Mouse (Mus musculus): Measurements from ENCODE around the gene Chd3. TPM values are rescaled to one million over a fixed set of nuclear protein-coding genes. Genes with fewer than 3 reads are reported as not detected.

Gene Chd3
- polyA plus RNA-seq, 1 experiment from 2014 or later: 83.7 TPM

DNA sequence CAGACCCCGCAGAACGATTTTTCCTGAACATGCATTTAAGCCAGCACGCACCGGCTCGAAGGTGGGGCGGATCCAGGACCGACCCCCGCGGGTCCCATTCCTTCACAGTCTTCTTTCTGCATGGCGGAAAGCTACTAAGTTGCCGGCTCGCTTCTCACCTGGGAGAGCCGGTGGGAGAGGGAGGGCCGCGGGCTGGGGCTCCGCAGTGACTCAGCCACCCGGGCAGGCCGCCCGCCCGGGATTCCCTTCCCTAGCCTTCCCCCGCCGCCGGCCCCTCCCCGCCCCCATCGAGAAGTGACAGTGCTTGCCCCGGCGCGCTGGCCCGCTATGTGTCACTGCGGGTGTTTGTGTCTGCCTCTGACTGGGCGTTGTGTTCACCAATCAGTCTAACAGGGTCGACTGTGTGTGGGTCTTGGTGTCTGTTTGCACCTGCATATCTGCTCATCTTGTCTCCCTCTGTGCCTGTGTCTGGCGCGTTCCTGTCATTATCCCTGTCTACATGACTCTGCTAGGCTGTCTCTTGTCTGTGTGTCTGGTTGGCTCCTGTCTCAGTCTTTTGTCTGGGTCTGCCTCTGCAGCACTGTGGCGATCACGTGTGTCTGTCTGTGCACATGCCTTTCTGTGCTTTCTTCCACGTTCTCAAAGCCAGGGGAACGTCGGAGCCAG is 42.5 kb upstream of the Chd3 start:
- peak overlapping the region; percentile 65 for H3K4me3 ChIP-seq
- peak overlapping the region; percentile 73 for H3K9ac ChIP-seq
- ATAC-seq (ENCODE audit: low FRiP score, low read depth): no peak
- H3K36me3 ChIP-seq: peaks cover 22% of the 10 kb centered on the region
- H3K27me3 ChIP-seq: no peaks in the 10 kb centered on the region
- WGBS: under 1% methylated on average over 39 of the region's 39 CpGs
- H3K27ac ChIP-seq (replicated peaks): peak overlapping the region; percentile 91
- peaks cover 76% of the 10 kb centered on the region for H3K4me1 ChIP-seq (replicated peaks)
- no peaks in the 10 kb centered on the region for H3K9me3 ChIP-seq
- H3K4me2 ChIP-seq: peak overlapping the region; percentile 96

DNA sequence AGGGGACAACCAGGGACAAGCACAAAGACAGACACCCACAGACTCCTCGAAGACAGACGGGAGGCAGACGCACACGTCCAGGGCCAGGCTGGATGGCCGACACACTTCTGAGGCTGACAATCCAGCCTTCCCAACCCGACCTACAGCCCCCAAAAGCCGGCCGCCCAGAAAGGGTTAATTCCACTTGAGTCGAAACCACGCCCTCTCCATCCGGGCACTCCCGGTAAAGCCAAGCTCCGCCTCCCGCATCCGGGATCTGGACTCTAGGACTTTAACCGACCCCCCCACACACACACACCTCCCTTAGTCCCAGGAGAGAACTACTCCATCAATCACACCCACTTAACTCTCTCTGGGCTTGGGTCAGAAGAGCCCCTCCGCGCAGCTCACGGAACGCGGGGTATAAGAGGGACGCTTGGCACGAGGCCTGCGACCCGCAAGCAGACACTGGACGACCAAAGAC is 41.9 kb upstream of the Chd3 start:
- peak; percentile 25 for ATAC-seq (ENCODE audit: low FRiP score, low read depth)
- Histone ChIP-seq H3K27ac (replicated peaks) (peak overlapping the region; percentile 91), H3K27me3 (no peaks in the 10 kb centered on the region), H3K4me1 (replicated peaks) (peaks cover 72% of the 10 kb centered on the region), H3K4me2 (peak overlapping the region; percentile 96), H3K9ac (peak overlapping the region; percentile 73), H3K36me3 (peaks cover 27% of the 10 kb centered on the region), H3K4me3 (peak overlapping the region; percentile 65), H3K9me3 (no peaks in the 10 kb centered on the region)
- under 1% methylated on average over 26 of the region's 26 CpGs for WGBS

- Histone ChIP-seq H3K4me3 (peak overlapping the region; percentile 65), H3K9ac (peak overlapping the region; percentile 73), H3K27ac (replicated peaks) (peak overlapping the region; percentile 91), H3K4me2 (peak overlapping the region; percentile 96), H3K9me3 (no peaks in the 10 kb centered on the region), H3K27me3 (no peaks in the 10 kb centered on the region), H3K36me3 (peaks cover 33% of the 10 kb centered on the region), H3K4me1 (replicated peaks) (peaks cover 72% of the 10 kb centered on the region)
- WGBS: under 1% methylated on average over 41 of the region's 41 CpGs
- peak; percentile 2; the same call in 1 of the 2 replicates for ATAC-seq (ENCODE audit: low FRiP score, low read depth)
Measured at GRCm38 (mm10) chr11:69410310-69411072, 41.3 kb upstream of the Chd3 start.

GRCm38 (mm10) chr11:69410045-69410309 is 40.8 kb upstream of the Chd3 start:
- ATAC-seq (ENCODE audit: low FRiP score, low read depth): no peak
- Histone ChIP-seq H3K4me2 (peak overlapping the region; percentile 96), H3K27ac (replicated peaks) (peak overlapping the region; percentile 91), H3K36me3 (peaks cover 38% of the 10 kb centered on the region), H3K4me1 (replicated peaks) (peaks cover 69% of the 10 kb centered on the region), H3K9me3 (no peaks in the 10 kb centered on the region), H3K4me3 (peak overlapping the region; percentile 65), H3K9ac (peak overlapping the region; percentile 73), H3K27me3 (no peaks in the 10 kb centered on the region)
- 0% methylated on average over 18 of the region's 18 CpGs for WGBS

GRCm38 (mm10) chr11:69409378-69410044 is 40.3 kb upstream of the Chd3 start:
- ATAC-seq (ENCODE audit: low FRiP score, low read depth): peak; percentile 32; the same call in 1 of the 2 replicates
- H3K36me3 ChIP-seq: peaks cover 41% of the 10 kb centered on the region

GRCm38 (mm10) chr11:69408541-69409377 is 39.6 kb upstream of the Chd3 start:
- peak; percentile 76 for ATAC-seq (ENCODE audit: low FRiP score, low read depth)
- peaks cover 57% of the 10 kb centered on the region for H3K4me1 ChIP-seq (replicated peaks)
- peaks cover 48% of the 10 kb centered on the region for H3K36me3 ChIP-seq
- WGBS: 0% methylated on average over 33 of the region's 33 CpGs
- H3K27ac ChIP-seq (replicated peaks): peak overlapping the region; percentile 91
- H3K9me3 ChIP-seq: no peaks in the 10 kb centered on the region
- no peaks in the 10 kb centered on the region for H3K27me3 ChIP-seq
- H3K4me3 ChIP-seq: peak overlapping the region; percentile 65
- H3K4me2 ChIP-seq: peak overlapping the region; percentile 96
- peak overlapping the region; percentile 73 for H3K9ac ChIP-seq

More at GRCm38 (mm10) chr11:69409378-69410044, 40.3 kb upstream of the Chd3 start:
- Histone ChIP-seq H3K27ac (replicated peaks) (peak overlapping the region; percentile 91), H3K4me2 (peak overlapping the region; percentile 96), H3K27me3 (no peaks in the 10 kb centered on the region), H3K9me3 (no peaks in the 10 kb centered on the region), H3K4me1 (replicated peaks) (peaks cover 64% of the 10 kb centered on the region), H3K9ac (peak overlapping the region; percentile 73), H3K4me3 (peak overlapping the region; percentile 65)
- WGBS: under 1% methylated on average over 40 of the region's 46 CpGs

GRCm38 (mm10) chr11:69407724-69408004 is 38.5 kb upstream of the Chd3 start:
- Histone ChIP-seq H3K36me3 (peaks cover 58% of the 10 kb centered on the region), H3K4me2 (peak overlapping the region; percentile 96), H3K4me3 (peak overlapping the region; percentile 65; the same call in 1 of the 2 replicates), H3K27ac (replicated peaks) (0 out of 2 replicates have a peak overlapping the region, but pooled peaks have one; percentile 91), H3K9ac (no peak overlapping the region), H3K27me3 (no peaks in the 10 kb centered on the region), H3K4me1 (replicated peaks) (peaks cover 46% of the 10 kb centered on the region), H3K9me3 (no peaks in the 10 kb centered on the region)
- no peak for ATAC-seq (ENCODE audit: low FRiP score, low read depth)
- 90% methylated on average over 4 of the region's 4 CpGs for WGBS

DNA sequence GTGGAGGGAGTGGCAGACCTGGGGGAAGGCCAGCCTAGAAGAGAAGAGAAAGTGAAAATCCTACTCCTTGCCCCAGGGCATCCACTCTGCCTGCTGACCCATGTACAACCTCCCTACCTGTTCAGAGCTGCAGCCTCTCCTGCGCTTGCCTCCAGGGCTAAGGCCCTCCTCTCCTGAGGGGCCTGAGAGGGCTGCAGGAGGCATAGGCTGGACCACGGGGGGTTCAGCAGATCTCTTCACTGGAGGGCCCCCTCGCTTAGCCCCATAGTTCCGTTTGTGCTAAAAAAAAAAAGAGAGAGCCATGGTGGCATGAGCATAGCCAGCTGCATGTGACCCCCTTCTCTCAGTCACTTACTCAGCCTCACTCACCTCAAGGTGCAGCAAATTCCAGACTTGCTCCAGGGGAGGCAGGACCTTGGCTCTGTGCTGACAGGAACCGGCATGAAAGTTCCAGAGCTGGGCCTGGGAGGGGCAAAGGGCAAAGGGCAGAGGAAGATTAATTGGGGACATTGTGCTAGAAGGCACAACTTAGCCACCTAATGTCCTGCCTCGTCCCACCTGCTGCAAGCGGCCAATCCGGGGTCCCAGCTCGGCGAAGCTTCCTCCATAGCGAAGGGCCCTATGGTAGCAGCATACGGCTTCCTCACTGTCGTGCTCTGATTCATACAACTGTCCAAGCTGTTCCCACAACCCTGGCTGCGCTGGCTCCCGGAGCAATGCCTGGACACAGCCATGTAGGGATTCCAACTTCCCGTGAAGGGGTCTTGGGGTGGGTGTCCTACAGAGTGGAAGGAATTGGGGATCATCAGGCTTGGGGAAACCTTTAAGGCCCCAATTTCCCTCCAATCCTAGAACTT is 37.9 kb upstream of the Chd3 start:
- Histone ChIP-seq H3K4me2 (peak overlapping the region; percentile 96; the same call in 1 of the 2 replicates), H3K27me3 (no peaks in the 10 kb centered on the region), H3K9ac (0 out of 2 replicates have a peak overlapping the region, but pooled peaks have one; percentile 1)

DNA sequence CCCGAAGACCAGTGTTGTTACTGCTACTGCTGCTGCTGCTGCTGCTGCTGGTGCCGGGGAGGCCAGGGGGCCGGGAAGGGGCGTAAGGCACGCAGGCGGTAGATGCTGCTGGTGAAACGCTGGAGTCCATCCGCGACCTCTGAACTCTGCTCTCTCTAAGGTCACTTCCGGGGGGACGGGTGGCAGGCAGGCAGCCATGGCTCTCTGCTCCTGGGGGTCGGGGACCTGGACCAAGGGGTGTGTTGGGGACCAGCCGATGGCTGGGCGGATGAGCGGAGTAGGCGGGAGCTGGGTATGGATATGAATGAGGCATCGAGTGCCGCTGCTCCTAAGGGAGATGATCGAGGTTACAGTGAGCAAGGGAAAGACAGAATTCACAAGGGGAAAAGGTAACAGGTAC is 37.1 kb upstream of the Chd3 start:
- Histone ChIP-seq H3K27me3 (no peaks in the 10 kb centered on the region), H3K9ac (no peak overlapping the region), H3K36me3 (peaks cover 62% of the 10 kb centered on the region), H3K4me2 (no peak overlapping the region), H3K4me3 (no peak overlapping the region), H3K9me3 (no peaks in the 10 kb centered on the region), H3K27ac (replicated peaks) (no peak overlapping the region), H3K4me1 (replicated peaks) (peaks cover 35% of the 10 kb centered on the region)
- ATAC-seq (ENCODE audit: low FRiP score, low read depth): no peak
- 89% methylated on average over 19 of the region's 19 CpGs for WGBS

More for the DNA sequence above, 37.9 kb upstream of the Chd3 start:
- peaks cover 58% of the 10 kb centered on the region for H3K36me3 ChIP-seq
- 91% methylated on average over 16 of the region's 16 CpGs for WGBS
- no peaks in the 10 kb centered on the region for H3K9me3 ChIP-seq
- no peak for ATAC-seq (ENCODE audit: low FRiP score, low read depth)
- H3K27ac ChIP-seq (replicated peaks): 0 out of 2 replicates have a peak overlapping the region, but pooled peaks have one; percentile 91
- no peak overlapping the region for H3K4me3 ChIP-seq
- peaks cover 40% of the 10 kb centered on the region for H3K4me1 ChIP-seq (replicated peaks)

DNA sequence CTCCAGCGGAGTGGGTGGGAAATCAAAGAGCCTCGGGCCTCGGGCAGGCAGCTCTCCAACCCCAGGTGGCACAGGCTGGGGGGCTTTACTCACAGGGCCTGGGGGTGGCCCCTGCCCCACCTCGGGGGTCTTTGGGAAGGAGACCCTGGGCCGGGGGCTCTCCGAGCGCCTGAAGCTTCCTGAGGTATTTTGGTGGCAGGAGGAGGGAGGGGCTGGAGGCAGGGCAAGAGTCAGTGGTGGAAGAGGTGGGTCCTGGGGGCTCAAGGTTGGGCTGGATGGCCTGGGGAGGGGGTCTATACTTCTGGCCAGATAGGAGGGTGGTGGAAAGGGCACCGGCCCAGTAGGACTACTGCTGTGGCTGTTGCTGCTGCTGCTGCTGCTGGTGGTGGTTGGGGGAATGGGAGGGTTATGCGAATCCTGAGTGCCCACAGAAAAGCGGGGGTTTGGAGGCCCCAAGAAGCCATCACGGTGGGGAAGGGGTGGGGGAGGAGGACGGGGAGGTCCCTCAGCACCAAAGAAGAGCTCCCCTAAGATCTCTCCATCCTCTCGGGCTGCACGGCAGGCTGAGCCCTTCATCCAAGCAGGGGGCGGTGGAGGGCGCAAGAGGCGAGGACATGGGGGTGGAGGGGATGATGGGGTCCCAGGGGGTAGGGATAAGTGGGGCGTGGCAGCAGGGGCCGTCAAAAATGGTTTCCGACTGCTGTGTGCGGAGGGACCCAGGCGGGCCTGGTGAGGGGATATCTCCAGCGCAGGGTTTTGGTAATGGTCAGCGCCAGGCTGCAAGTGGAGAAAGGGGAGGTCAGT is 36.4 kb upstream of the Chd3 start:
- Histone ChIP-seq H3K4me3 (no peak overlapping the region), H3K9ac (no peak overlapping the region), H3K4me1 (replicated peaks) (peaks cover 39% of the 10 kb centered on the region), H3K4me2 (no peak overlapping the region), H3K27me3 (no peaks in the 10 kb centered on the region), H3K36me3 (peaks cover 69% of the 10 kb centered on the region), H3K9me3 (no peaks in the 10 kb centered on the region), H3K27ac (replicated peaks) (no peak overlapping the region)
- 92% methylated on average over 24 of the region's 24 CpGs for WGBS
- ATAC-seq (ENCODE audit: low FRiP score, low read depth): no peak

Measured in hindbrain, embryonic 15.5 days (tissue).